Mouse (Mus musculus): ENCODE results near the gene Zgrf1. TPM values are rescaled to one million over a fixed set of nuclear protein-coding genes. Genes with fewer than 3 reads are reported as not detected.

Zgrf1 gene
- polyA plus RNA-seq, 1 experiment from 2014 or later: 1.1 TPM

DNA sequence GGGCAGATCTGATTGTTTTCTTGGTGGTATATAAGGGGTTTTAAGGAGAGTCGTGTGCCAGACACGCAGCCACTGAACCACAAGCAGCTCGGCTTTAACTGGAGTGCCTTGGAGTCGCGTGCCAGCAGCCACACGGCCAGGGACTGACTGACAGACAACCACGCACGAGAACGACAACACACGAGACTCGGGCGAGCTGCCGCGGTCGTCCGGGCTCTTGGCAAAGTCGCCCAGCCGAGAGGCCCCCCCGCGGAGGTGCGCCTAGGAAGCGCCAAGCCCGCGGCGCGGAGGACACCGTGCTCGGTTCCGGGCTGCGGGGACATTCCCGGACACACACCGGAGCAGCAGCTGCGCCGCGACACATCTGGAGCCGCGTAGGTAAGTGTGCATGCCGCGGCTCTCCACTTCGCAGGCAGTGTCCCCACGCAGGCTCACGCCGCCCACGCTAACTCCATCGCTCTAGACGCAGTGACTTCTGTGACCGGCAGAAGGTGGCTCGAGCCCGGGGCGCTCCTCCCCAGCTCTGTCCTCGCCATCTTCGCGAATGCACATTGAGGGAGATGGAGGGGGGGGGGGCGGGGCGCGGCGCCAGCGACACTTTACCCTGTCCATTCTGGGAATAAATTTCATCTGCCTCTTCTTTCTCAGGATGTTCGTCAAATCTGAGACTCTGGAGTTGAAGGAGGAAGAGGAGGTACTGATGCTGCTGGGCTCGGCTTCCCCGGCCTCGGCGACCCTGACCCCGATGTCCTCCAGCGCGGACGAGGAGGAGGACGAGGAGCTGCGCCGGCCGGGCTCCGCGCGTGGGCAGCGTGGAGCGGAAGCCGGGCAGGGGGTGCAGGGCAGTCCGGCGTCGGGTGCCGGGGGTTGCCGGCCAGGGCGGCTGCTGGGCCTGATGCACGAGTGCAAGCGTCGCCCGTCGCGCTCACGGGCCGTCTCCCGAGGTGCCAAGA lies 80.1 kb downstream of the Zgrf1 start, which contains the start of gene Neurog2:
Neurog2 (plus strand) TSS at position 56 of the 953 bp plus-strand sequence.
- 0 out of 2 replicates have a peak, but pooled peaks have one; percentile 20 for ATAC-seq
- H3K36me3 ChIP-seq (ENCODE audit: control insufficient read depth, insufficient read depth): no peaks in the 10 kb centered on the region
- H3K4me2 ChIP-seq (replicated peaks; ENCODE audit: low read depth): peak within 1 kb of the TSS; percentile 78
- H3K27me3 ChIP-seq (replicated peaks; ENCODE audit: control insufficient read depth, insufficient read depth, low read length): peaks cover 93% of the 10 kb centered on the region
- no peak for TF ChIP-seq CTCF (IDR thresholded peaks at IDR 0.05; ENCODE audit: low read depth)
- H3K9ac ChIP-seq (ENCODE audit: low read depth, low read length): no peak within 1 kb of the TSS
- H3K9me3 ChIP-seq (ENCODE audit: control insufficient read depth): no peaks in the 10 kb centered on the region
- peaks cover 8% of the 10 kb centered on the region; the same call in 1 of the 2 replicates for H3K4me1 ChIP-seq (replicated peaks; ENCODE audit: control insufficient read depth, insufficient read depth, low read length)
- H3K4me3 ChIP-seq (ENCODE audit: low read depth, low read length): peak within 1 kb of the TSS; percentile 46
- no peak within 1 kb of the TSS for H3K27ac ChIP-seq (ENCODE audit: low read depth, low read length)
- under 1% methylated on average over 90 of the region's 92 CpGs for WGBS

DNA sequence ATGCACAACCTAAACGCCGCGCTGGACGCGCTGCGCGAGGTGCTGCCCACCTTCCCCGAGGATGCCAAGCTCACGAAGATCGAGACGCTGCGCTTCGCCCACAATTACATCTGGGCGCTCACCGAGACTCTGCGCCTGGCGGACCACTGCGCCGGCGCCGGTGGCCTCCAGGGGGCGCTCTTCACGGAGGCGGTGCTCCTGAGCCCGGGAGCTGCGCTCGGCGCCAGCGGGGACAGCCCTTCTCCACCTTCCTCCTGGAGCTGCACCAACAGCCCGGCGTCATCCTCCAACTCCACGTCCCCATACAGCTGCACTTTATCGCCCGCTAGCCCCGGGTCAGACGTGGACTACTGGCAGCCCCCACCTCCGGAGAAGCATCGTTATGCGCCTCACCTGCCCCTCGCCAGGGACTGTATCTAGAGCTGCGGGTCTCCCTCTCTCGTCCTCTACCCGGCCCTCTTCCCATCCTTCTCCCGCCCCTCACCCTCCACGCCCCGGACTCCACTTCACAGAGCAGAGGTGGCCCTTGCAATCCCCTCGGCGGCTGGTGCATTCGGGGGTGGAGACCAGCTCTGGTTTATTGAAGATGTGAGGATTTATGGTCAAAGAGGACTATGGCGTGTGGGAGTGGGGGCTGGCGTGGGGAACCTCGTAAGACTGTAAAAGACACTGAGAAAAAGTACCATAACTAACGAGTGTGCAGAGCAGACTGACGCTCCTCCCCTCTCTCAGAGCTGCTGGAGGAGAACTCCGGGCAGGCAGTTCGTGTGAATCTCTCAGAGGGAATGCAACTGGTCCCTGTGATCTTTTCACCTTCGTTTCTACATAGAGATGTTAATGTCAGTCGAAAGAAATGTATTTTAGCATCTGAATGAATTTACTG lies 81.1 kb downstream of the Zgrf1 start:
- H3K27ac ChIP-seq (ENCODE audit: low read depth, low read length): no peak overlapping the region
- H3K27me3 ChIP-seq (replicated peaks; ENCODE audit: control insufficient read depth, insufficient read depth, low read length): peaks cover 93% of the 10 kb centered on the region
- peak overlapping the region; percentile 78 for H3K4me2 ChIP-seq (replicated peaks; ENCODE audit: low read depth)
- no peak overlapping the region for H3K9ac ChIP-seq (ENCODE audit: low read depth, low read length)
- no peaks in the 10 kb centered on the region for H3K36me3 ChIP-seq (ENCODE audit: control insufficient read depth, insufficient read depth)
- WGBS: 1% methylated on average over 56 of the region's 58 CpGs
- no peaks in the 10 kb centered on the region for H3K9me3 ChIP-seq (ENCODE audit: control insufficient read depth)
- peaks cover 8% of the 10 kb centered on the region; the same call in 1 of the 2 replicates for H3K4me1 ChIP-seq (replicated peaks; ENCODE audit: control insufficient read depth, insufficient read depth, low read length)
- H3K4me3 ChIP-seq (ENCODE audit: low read depth, low read length): peak overlapping the region; percentile 46
- peak; percentile 96 for TF ChIP-seq CTCF (IDR thresholded peaks at IDR 0.05; ENCODE audit: low read depth)
- peak; percentile 86 for ATAC-seq

DNA sequence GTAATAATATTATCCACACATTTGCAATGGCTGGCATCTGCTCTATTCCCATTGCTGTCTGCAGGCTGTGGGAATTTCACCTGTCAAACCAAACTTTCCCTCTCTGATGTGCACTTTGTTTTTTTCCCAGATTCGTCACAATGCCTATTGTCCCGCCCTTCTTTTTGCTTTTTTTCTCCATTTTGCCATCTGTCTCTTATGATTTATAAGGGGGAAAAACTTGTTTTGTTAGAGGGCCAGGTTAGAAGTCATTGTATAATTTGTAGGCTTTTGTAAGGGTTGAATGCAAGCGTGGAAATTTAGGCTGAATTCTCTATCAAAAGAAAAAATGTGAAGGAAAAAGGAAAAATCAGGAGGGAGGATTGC lies 81.7 kb downstream of the Zgrf1 start:
- Histone ChIP-seq H3K9me3 (ENCODE audit: control insufficient read depth) (no peaks in the 10 kb centered on the region), H3K27me3 (replicated peaks; ENCODE audit: control insufficient read depth, insufficient read depth, low read length) (peaks cover 94% of the 10 kb centered on the region), H3K4me2 (replicated peaks; ENCODE audit: low read depth) (no peak overlapping the region), H3K36me3 (ENCODE audit: control insufficient read depth, insufficient read depth) (no peaks in the 10 kb centered on the region), H3K9ac (ENCODE audit: low read depth, low read length) (no peak overlapping the region), H3K4me1 (replicated peaks; ENCODE audit: control insufficient read depth, insufficient read depth, low read length) (peaks cover 8% of the 10 kb centered on the region; the same call in 1 of the 2 replicates), H3K27ac (ENCODE audit: low read depth, low read length) (no peak overlapping the region), H3K4me3 (ENCODE audit: low read depth, low read length) (no peak overlapping the region)
- no peak for ATAC-seq
- 8% methylated on average over 3 of the region's 3 CpGs for WGBS
- TF ChIP-seq CTCF (IDR thresholded peaks at IDR 0.05; ENCODE audit: low read depth): no peak

DNA sequence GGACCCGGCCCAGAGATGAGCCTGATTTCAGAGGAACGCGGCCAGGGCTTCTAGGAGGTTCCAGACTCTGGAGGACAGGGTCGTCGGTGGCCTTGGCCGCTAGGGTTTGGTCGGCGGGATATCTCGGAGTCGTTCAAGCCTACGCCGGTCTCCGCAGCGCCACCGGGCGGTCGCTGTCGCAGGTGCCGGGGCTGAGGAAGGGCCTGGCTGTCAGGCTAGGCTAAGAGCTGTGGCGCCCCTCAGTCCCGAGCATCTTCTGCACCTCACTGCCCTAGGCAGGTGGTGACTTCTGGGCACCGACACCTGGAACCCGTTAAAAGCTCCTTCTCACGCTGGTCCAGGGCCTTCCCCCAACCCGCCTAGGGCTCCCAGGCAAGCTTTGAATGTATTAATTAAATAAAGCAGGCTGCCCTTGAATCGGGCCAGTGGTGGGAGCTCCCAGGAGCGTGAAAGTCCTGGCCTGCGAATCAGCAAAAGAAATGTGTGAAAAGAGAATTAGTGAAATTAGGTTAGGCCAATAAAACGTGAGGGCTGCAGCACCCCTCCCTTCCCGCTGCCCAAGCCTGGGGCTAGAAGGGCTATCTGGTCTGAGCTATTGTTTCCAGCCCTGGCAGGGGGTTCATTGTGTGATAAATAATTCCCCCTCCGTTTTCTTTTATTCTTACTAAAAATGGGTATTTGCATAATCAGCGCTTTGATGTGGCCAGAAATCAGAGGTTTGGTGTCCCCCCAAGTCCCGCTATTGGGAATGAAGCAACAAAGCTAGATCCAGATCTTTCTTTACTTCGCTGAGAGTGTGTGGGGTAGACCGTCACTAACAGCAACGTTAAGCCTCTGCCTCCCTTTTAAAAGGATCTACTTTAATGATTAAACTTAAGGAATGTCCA lies 86.8 kb downstream of the Zgrf1 start:
- ATAC-seq: peak; percentile 41; the same call in 1 of the 2 replicates
- H3K27ac ChIP-seq (ENCODE audit: low read depth, low read length): no peak overlapping the region
- H3K4me3 ChIP-seq (ENCODE audit: low read depth, low read length): no peak overlapping the region; the same call in 1 of the 2 replicates
- H3K27me3 ChIP-seq (replicated peaks; ENCODE audit: control insufficient read depth, insufficient read depth, low read length): peaks cover 88% of the 10 kb centered on the region
- no peaks in the 10 kb centered on the region for H3K36me3 ChIP-seq (ENCODE audit: control insufficient read depth, insufficient read depth)
- H3K4me2 ChIP-seq (replicated peaks; ENCODE audit: low read depth): no peak overlapping the region
- H3K9me3 ChIP-seq (ENCODE audit: control insufficient read depth): no peaks in the 10 kb centered on the region
- 3% methylated on average over 36 of the region's 36 CpGs for WGBS
- no peak overlapping the region for H3K9ac ChIP-seq (ENCODE audit: low read depth, low read length)
- peak; percentile 70 for TF ChIP-seq CTCF (IDR thresholded peaks at IDR 0.05; ENCODE audit: low read depth)
- no peaks in the 10 kb centered on the region for H3K4me1 ChIP-seq (replicated peaks; ENCODE audit: control insufficient read depth, insufficient read depth, low read length)

DNA sequence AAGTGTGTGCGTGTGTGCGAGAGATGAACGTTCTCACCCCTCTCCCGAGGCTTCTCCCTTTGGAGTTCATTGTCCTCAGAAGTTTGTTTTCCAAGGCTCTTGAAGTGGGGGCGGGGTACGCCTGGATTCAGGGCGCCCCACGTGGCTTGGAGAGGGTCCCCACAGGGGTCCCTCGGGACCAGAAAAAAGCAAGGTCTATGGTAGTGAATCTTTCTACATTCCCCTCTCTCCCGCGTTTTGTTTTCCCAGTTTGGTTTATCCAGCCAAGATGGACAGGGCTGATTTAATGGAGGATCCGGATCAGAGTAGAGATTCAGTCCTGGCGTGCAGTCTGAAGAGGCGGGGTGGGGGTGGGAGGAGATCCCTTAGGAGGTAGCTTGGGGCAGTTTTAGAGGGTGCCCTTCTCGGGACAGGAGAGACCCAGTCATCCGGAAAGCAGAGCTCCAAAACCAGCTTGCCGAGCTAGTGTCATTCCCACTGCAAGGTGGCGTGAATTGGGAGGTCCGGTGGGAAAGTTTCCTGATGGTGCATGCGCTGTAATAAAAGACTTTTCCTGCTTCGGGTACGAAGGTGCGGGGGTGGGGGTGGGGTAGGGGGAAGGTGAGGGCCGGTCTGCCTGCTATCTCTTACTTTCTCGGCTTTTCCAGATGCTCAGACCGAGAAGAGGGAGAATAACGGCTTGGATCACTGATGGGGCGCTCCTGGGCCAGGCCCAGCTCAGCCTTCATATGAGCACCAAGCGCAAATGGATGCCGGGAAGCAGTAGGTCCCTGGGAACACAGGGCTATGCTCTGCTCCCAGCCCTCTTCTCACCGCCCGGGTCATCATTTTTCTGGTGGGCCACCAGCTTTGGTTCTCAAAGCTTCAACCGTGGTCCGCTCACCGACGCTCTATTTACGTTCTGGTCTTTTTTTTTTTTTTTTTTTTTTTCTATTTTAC lies 87.7 kb downstream of the Zgrf1 start:
- H3K4me3 ChIP-seq (ENCODE audit: low read depth, low read length): peak overlapping the region; percentile 7; the same call in 1 of the 2 replicates

More for the DNA sequence above, 87.7 kb downstream of the Zgrf1 start:
- Histone ChIP-seq H3K27ac (ENCODE audit: low read depth, low read length) (no peak overlapping the region), H3K9me3 (ENCODE audit: control insufficient read depth) (no peaks in the 10 kb centered on the region), H3K36me3 (ENCODE audit: control insufficient read depth, insufficient read depth) (no peaks in the 10 kb centered on the region), H3K9ac (ENCODE audit: low read depth, low read length) (no peak overlapping the region), H3K27me3 (replicated peaks; ENCODE audit: control insufficient read depth, insufficient read depth, low read length) (peaks cover 89% of the 10 kb centered on the region), H3K4me1 (replicated peaks; ENCODE audit: control insufficient read depth, insufficient read depth, low read length) (no peaks in the 10 kb centered on the region), H3K4me2 (replicated peaks; ENCODE audit: low read depth) (no peak overlapping the region; the same call in 1 of the 2 replicates)
- ATAC-seq: no peak
- no peak for TF ChIP-seq CTCF (IDR thresholded peaks at IDR 0.05; ENCODE audit: low read depth)
- 3% methylated on average over 37 of the region's 37 CpGs for WGBS

Measured in intestine, postnatal 0 days (tissue).